Mouse (Mus musculus) liver, embryonic 16.5 days (tissue): ENCODE data around the gene Wars2. TPM values are rescaled to one million over a fixed set of nuclear protein-coding genes. Genes with fewer than 3 reads are reported as not detected.

Source experiments
- ATAC-seq: fragments of 200-750 bp; cut with Nextera tagmentation; 2 replicates; pipeline ENCODE4 v1.8.0; 2017; ENCODE audit warnings: low read depth, mild to moderate bottlenecking, moderate number of reproducible peaks, moderate library complexity
- H3K27ac ChIP-seq: fragments of 300-500 bp; sonication (generic); 2 replicates; pipeline ENCODE4 v1.5.1; 2014; ENCODE audit warnings: mild to moderate bottlenecking, low read length
- H3K27me3 ChIP-seq: fragments of 300-500 bp; sonication (generic); 2 replicates; pipeline ENCODE4 v1.6.1; 2014; ENCODE audit warnings: low read depth, low read length, mixed read lengths; ENCODE audit not compliant: control insufficient read depth, insufficient read depth
- H3K36me3 ChIP-seq: fragments of 300-500 bp; sonication (generic); 2 replicates; pipeline ENCODE4 v1.6.1; 2014; ENCODE audit warnings: mild to moderate bottlenecking; ENCODE audit not compliant: control insufficient read depth, insufficient read depth
- H3K4me1 ChIP-seq: fragments of 300-500 bp; sonication (generic); 2 replicates; pipeline ENCODE4 v1.6.1; 2014; ENCODE audit warnings: low read depth, low read length, mixed read lengths; ENCODE audit not compliant: control insufficient read depth
- H3K4me2 ChIP-seq: fragments of 300-500 bp; sonication (generic); 2 replicates; pipeline ENCODE4 v1.6.1; 2014; ENCODE audit warnings: low read depth, low read length, mixed read lengths
- H3K4me3 ChIP-seq: fragments of 300-500 bp; sonication (generic); 2 replicates; pipeline ENCODE4 v1.5.1; 2014; ENCODE audit warnings: low read depth, mild to moderate bottlenecking, low read length
- H3K9ac ChIP-seq: fragments of 300-500 bp; sonication (generic); 2 replicates; pipeline ENCODE4 v1.6.1; 2014; ENCODE audit warnings: low read depth, low read length
- H3K9me3 ChIP-seq: fragments of 300-500 bp; sonication (generic); replicated peaks from 2 replicates; pipeline ENCODE4 v1.6.1; 2016; ENCODE audit warnings: low read length; ENCODE audit not compliant: control insufficient read depth
- WGBS: fragments of 180-500 bp; shearing (Covaris S2); extraction: QIAGEN DNeasy Blood & Tissue Kit; methylation state at CpG from one replicate; pipeline ENCODE4 v1.1.7; 2014; ENCODE audit not compliant: insufficient replicate concordance; 5-methylcytosine and 5-hydroxymethylcytosine counted together
- polyA plus RNA-seq: library from polyadenylated mRNA; unstranded; fragments of >200 nt; fragmentation: Nextera tagmentation; extraction: Ambion mirVana; gene quantifications from 2 replicates; pipeline ENCODE4 v1.2.1, GENCODE M21; 2015

Wars2 gene
- polyA plus RNA-seq, 1 experiment from 2014 or later: 2.5 TPM

DNA sequence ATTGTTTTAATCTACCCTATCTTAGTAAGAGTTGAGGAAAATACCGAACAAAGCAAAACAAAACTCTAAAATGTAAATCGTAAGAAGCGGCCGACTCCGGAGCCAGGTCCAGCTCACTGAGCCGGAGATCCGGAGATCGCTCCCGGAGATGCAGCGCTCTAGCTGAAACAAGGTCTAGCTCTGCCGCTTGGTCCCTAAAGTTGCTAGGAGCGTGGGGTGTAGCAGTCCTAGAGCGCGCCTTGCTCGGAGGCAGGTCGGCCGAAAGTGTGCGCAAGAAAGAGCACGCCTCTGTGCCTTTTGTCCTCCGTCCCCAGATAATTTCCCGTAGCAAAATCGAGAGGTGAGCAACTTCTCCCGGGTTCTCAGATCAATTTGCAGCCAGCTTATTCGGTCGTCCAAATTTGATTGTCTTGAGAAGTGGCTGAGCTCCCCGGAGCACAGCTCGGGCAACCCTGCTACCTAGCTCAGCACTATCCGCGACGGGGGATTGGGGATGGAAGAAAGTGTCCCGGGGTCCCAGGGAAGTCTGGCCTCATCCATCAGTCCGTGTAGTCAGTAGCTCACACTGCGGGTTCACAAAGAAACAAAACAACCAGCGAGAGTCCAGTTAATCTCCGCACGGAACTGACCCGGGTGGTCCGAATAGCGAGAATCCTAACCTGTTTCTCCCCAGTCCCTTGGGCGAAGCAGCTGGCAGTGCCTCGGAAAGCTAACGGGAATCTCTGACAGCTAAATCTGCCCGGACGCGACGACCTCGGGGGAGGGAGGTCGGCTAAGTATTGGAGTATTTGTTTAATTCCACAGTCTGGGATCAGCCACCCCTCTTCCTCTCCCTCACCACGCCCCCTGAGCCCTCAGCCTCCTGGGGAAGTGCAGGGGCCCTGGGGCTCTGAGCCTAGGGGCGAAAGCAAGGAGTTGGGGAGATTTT is 100.2 kb downstream of the Wars2 start:
- no peak overlapping the region for H3K9ac ChIP-seq
- no peak for ATAC-seq
- no peak overlapping the region for H3K27ac ChIP-seq
- no peaks in the 10 kb centered on the region for H3K9me3 ChIP-seq
- no peaks in the 10 kb centered on the region for H3K4me1 ChIP-seq
- no peak overlapping the region for H3K4me2 ChIP-seq
- under 1% methylated on average over 50 of the region's 50 CpGs for WGBS
- H3K4me3 ChIP-seq: peak overlapping the region; percentile 19; the same call in 1 of the 2 replicates
- H3K27me3 ChIP-seq: peaks cover 90% of the 10 kb centered on the region
- no peaks in the 10 kb centered on the region for H3K36me3 ChIP-seq

DNA sequence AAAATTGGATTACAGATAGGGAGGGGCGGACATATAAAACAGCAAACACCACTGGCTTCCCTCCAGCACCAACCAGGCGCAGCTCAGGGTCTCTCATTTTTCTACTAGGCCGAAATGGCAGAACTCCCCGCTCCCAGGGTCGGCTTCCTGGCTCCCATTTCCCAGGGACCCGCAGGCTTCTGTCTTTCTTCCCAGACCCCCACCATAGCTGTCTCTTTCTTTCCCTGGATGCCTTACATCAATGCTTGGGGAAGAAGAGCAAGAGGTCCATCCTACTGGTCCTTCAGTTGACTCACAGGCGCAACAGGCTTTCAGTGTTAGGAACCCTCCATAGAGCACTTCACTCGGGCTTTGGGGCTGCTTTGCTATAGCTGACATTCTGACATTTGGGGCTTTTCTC is 101.6 kb downstream of the Wars2 start:
- H3K27me3 ChIP-seq: peaks cover 90% of the 10 kb centered on the region
- no peak for ATAC-seq
- WGBS: 7% methylated on average over 8 of the region's 8 CpGs

GRCm38 (mm10) chr3:99245341-99245740 is 104.5 kb downstream of the Wars2 start:
- Histone ChIP-seq H3K9ac (no peak overlapping the region), H3K27me3 (peaks cover 92% of the 10 kb centered on the region), H3K9me3 (no peaks in the 10 kb centered on the region), H3K36me3 (no peaks in the 10 kb centered on the region), H3K4me2 (no peak overlapping the region), H3K4me3 (no peak overlapping the region), H3K4me1 (no peaks in the 10 kb centered on the region), H3K27ac (no peak overlapping the region)
- WGBS: 8% methylated on average over 3 of the region's 3 CpGs
- no peak for ATAC-seq

More for the DNA sequence above, 101.6 kb downstream of the Wars2 start:
- Histone ChIP-seq H3K4me3 (no peak overlapping the region), H3K4me1 (no peaks in the 10 kb centered on the region), H3K27ac (no peak overlapping the region), H3K36me3 (no peaks in the 10 kb centered on the region), H3K4me2 (no peak overlapping the region), H3K9ac (no peak overlapping the region), H3K9me3 (no peaks in the 10 kb centered on the region)

DNA sequence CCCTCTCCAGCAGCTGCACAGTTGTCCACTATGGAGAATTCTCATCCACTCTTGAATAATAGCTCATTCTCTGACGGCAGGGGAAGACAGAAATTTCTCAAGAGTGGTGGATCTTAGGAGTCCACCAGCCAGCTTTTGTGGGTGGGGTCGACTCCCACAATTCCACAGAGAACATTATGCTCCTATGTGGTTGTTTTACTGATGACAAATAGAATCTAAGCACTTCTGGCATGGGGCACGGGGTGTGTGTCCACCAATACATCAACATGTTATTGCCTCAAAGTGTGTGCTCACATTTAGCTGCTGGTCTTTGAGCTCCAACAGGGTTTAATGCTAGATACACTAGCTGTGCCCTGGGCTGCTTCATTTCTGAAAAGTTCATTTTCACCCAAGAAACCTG is 105.8 kb downstream of the Wars2 start:
- H3K4me1 ChIP-seq: no peaks in the 10 kb centered on the region
- peaks cover 91% of the 10 kb centered on the region for H3K27me3 ChIP-seq
- H3K9me3 ChIP-seq: no peaks in the 10 kb centered on the region
- WGBS: 21% methylated on average over 3 of the region's 3 CpGs
- no peak for ATAC-seq
- H3K36me3 ChIP-seq: no peaks in the 10 kb centered on the region
- H3K4me3 ChIP-seq: no peak overlapping the region
- H3K9ac ChIP-seq: no peak overlapping the region
- no peak overlapping the region for H3K4me2 ChIP-seq
- H3K27ac ChIP-seq: no peak overlapping the region

- WGBS: 5% methylated on average over 4 of the region's 4 CpGs
- no peaks in the 10 kb centered on the region for H3K9me3 ChIP-seq
- no peaks in the 10 kb centered on the region for H3K4me1 ChIP-seq
- H3K27ac ChIP-seq: no peak overlapping the region
- ATAC-seq: no peak
- no peak overlapping the region for H3K4me3 ChIP-seq
- H3K36me3 ChIP-seq: no peaks in the 10 kb centered on the region
- H3K4me2 ChIP-seq: no peak overlapping the region
- peaks cover 91% of the 10 kb centered on the region for H3K27me3 ChIP-seq
- no peak overlapping the region for H3K9ac ChIP-seq
Measured at GRCm38 (mm10) chr3:99247586-99247985, 106.7 kb downstream of the Wars2 start.

DNA sequence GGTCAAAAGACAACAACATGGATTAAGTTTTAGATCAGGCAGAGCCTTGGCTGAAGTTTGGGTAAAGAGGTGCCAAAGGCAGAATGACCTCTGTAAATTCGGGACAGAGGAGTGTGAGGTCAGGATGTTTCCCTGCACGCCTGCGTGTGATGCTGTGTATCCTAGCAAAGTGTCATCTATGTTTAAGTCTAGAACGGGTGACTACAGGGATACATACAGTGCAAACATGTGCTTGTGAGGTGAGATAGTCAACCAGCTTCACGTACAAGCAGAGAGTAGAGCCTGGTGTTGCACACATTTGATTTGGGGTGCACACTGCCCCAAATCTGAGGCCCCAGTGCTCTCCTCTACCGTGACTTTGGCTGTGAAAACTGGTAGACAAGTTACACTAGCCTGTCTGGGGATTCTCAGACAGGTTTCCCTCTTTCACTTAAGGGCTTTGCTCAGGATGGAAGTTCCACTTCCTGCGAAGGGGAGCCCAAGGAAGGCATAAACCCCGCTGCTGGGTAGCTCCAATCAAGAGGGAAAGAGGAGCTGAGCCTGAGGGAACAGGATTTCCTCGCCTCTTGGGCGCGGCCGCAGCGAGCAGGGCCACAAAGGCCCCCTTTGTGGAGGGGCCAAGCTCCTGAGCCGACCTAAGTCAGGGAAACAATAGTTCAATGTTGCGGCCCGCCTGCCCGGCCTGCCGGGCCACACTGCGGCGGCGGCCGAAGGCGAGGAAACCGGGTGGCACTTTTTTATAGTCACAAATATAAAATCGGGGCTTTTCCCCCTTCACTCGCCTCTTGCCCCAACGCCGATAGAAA is 107.3 kb downstream of the Wars2 start:
- Histone ChIP-seq H3K27me3 (peaks cover 91% of the 10 kb centered on the region), H3K4me2 (no peak overlapping the region), H3K9ac (no peak overlapping the region), H3K4me3 (no peak overlapping the region), H3K4me1 (no peaks in the 10 kb centered on the region; the same call in 1 of the 2 replicates), H3K36me3 (no peaks in the 10 kb centered on the region), H3K27ac (no peak overlapping the region), H3K9me3 (no peaks in the 10 kb centered on the region)
- WGBS: 2% methylated on average over 28 of the region's 28 CpGs
- ATAC-seq: no peak

DNA sequence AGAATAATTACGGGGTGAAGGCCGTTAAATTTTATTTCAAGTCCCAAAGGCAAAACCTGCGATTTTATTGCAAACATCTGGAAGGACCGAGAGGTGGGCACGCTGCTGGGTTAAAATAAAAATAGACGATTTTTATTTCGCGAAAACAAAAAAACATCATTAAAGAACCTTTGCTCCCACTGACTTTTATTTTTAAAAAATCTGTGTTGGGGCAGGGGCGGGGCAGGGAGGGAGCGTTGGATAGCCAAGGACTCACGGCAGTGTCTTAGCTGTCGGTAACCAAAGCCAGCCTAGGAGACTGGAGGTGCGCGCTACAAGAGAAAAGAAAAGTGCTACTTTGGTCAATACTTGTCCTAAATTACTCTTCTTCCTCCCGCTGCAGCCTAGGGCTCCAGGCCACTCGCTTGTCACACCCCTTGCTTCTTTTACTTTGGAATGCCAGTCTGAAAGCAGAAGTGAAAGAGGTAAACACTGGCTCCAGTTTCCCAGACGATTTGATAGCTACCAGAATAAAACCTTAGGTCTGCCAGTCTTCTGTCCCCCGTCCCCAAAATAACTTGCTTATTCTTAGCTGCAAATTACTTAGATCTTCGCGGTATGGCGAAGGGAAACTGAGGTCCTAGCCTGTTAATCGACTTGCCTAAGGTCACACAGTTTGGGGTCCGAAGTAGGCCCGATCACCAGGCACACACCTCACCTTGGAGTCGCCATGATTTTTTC is 108.1 kb downstream of the Wars2 start:
- under 1% methylated on average over 25 of the region's 25 CpGs for WGBS
- peaks cover 92% of the 10 kb centered on the region for H3K27me3 ChIP-seq
- no peaks in the 10 kb centered on the region; the same call in 1 of the 2 replicates for H3K4me1 ChIP-seq
- no peak for ATAC-seq
- no peak overlapping the region for H3K4me3 ChIP-seq
- H3K9ac ChIP-seq: no peak overlapping the region
- no peak overlapping the region for H3K27ac ChIP-seq
- no peak overlapping the region for H3K4me2 ChIP-seq
- H3K9me3 ChIP-seq: no peaks in the 10 kb centered on the region
- no peaks in the 10 kb centered on the region for H3K36me3 ChIP-seq

GRCm38 (mm10) chr3:99249551-99249870 is 108.6 kb downstream of the Wars2 start:
- ATAC-seq: no peak
- no peak overlapping the region for H3K27ac ChIP-seq
- peaks cover 96% of the 10 kb centered on the region for H3K27me3 ChIP-seq
- no peaks in the 10 kb centered on the region; the same call in 1 of the 2 replicates for H3K4me1 ChIP-seq
- no peaks in the 10 kb centered on the region for H3K36me3 ChIP-seq
- H3K4me2 ChIP-seq: no peak overlapping the region
- WGBS: 4% methylated on average over 11 of the region's 11 CpGs
- no peaks in the 10 kb centered on the region for H3K9me3 ChIP-seq
- H3K4me3 ChIP-seq: no peak overlapping the region
- H3K9ac ChIP-seq: no peak overlapping the region
